Mouse (Mus musculus) forebrain, embryonic 15.5 days (tissue): ENCODE data around the gene Brca1. TPM values are rescaled to one million over a fixed set of nuclear protein-coding genes. Genes with fewer than 3 reads are reported as not detected.
"Not testable (repeated sequence)": the region's sequence is repeated elsewhere in the genome, so short reads cannot be mapped to it uniquely, and the experiment has no call there.

Experiments
- ATAC-seq: fragments of 200-750 bp; cut with Nextera tagmentation; replicated peaks from 2 replicates; pipeline ENCODE4 v1.8.0; 2017; ENCODE audit warnings: mild to moderate bottlenecking, moderate TSS enrichment, moderate library complexity
- H3K27ac ChIP-seq: fragments of 300-500 bp; sonication (generic); replicated peaks from 2 replicates; pipeline ENCODE4 v1.5.1; 2015; ENCODE audit warnings: mild to moderate bottlenecking, inconsistent platforms
- H3K27me3 ChIP-seq: fragments of 300-500 bp; sonication (generic); 2 replicates; pipeline ENCODE4 v1.6.1; 2015; ENCODE audit warnings: inconsistent platforms
- H3K36me3 ChIP-seq: fragments of 300-500 bp; sonication (generic); 2 replicates; pipeline ENCODE4 v1.6.1; 2015; ENCODE audit warnings: mild to moderate bottlenecking, inconsistent platforms
- H3K4me1 ChIP-seq: fragments of 300-500 bp; sonication (generic); 2 replicates; pipeline ENCODE4 v1.6.1; 2015; ENCODE audit warnings: inconsistent platforms
- H3K4me2 ChIP-seq: fragments of 300-500 bp; sonication (generic); replicated peaks from 2 replicates; pipeline ENCODE4 v1.6.1; 2015; ENCODE audit warnings: mild to moderate bottlenecking, inconsistent platforms
- H3K4me3 ChIP-seq: fragments of 300-500 bp; sonication (generic); 2 replicates; pipeline ENCODE4 v1.5.1; 2015; ENCODE audit warnings: mild to moderate bottlenecking, inconsistent platforms
- H3K9ac ChIP-seq: fragments of 300-500 bp; sonication (generic); replicated peaks from 2 replicates; pipeline ENCODE4 v1.6.1; 2015; ENCODE audit warnings: mild to moderate bottlenecking, inconsistent platforms
- H3K9me3 ChIP-seq: fragments of 300-500 bp; sonication (generic); 2 replicates; pipeline ENCODE4 v1.6.1; 2016; ENCODE audit warnings: inconsistent platforms
- WGBS: fragments of 180-500 bp; shearing (Covaris S2); methylation state at CpG from one replicate; pipeline ENCODE4 v1.1.7; 2015; ENCODE audit warnings: mixed read lengths; 5-methylcytosine and 5-hydroxymethylcytosine counted together
- polyA plus RNA-seq: library from polyadenylated mRNA; unstranded; fragments of >200 nt; fragmentation: Nextera tagmentation; extraction: Ambion mirVana; gene quantifications from 2 replicates; pipeline ENCODE4 v1.2.1, GENCODE M21; 2015

Brca1 gene
- polyA plus RNA-seq, 1 experiment from 2014 or later: 5.6 TPM

DNA sequence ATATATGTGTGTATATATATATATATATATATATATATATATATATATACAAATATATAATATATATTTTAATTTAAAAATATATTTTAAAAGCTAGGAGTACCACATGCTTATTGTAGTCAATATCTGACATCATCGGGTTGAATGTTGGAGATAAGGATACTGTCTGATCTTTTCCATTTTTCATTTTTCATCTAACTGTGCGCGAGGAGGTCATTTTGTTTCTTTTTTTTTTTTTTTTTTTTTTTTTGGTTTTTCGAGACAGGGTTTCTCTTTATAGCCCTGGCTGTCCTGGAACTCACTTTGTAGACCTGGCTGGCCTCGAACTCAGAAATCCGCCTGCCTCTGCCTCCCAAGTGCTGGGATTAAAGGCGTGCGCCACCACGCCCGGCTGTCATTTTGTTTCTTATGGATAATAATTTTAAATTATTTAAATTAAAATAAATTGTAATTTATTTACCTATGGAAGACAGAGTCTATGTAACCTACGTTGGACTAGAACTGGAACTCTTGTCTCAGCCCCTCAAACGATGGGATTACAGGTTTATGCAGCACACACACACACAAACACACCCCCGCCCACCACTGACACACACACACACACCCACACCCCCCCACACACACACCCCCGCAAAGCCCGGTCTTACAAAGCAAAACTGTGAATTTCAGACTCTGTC lies 110.2 kb downstream of the Brca1 start:
- Histone ChIP-seq H3K27ac (peak overlapping the region; percentile 57), H3K4me1 (peaks cover 22% of the 10 kb centered on the region), H3K4me2 (peak overlapping the region; percentile 40), H3K4me3 (peak overlapping the region; percentile 68), H3K36me3 (peaks cover 25% of the 10 kb centered on the region)
- H3K9ac ChIP-seq, H3K27me3 ChIP-seq, H3K9me3 ChIP-seq, ATAC-seq: not testable (repeated sequence)
- WGBS: 39% methylated on average over 14 of the region's 15 CpGs

Other genes with a start within 250 kb of the Brca1 start
- gene Becn1, start 249.7 kb downstream of the Brca1 start, polyA plus RNA-seq: 186 and 200 TPM in 2 replicates
- gene Psme3, start 235.7 kb downstream of the Brca1 start, polyA plus RNA-seq: 129 and 140 TPM in 2 replicates
- 2.1 and 2.2 TPM in 2 replicates for gene Aoc2, start 226.9 kb downstream of the Brca1 start, polyA plus RNA-seq
- 0.05 TPM in 1 of 2 replicates, not detected in the other for gene Aoc3, start 221.3 kb downstream of the Brca1 start, polyA plus RNA-seq
- gene G6pc, start 184.4 kb downstream of the Brca1 start, polyA plus RNA-seq: not detected in 2 replicates
- gene Aarsd1, start 134.3 kb downstream of the Brca1 start, polyA plus RNA-seq: 90.2 and 98.7 TPM in 2 replicates
- gene Gm27029, start 127.2 kb downstream of the Brca1 start, polyA plus RNA-seq: 6.3 and 7.3 TPM in 2 replicates
- 31.7 and 32.2 TPM in 2 replicates for gene Rundc1, start 126.9 kb downstream of the Brca1 start, polyA plus RNA-seq
- gene Ptges3l, start 126.6 kb downstream of the Brca1 start, polyA plus RNA-seq: 1.0 and 1.7 TPM in 2 replicates
- gene Rpl27, start 109.7 kb downstream of the Brca1 start, polyA plus RNA-seq: 267 and 285 TPM in 2 replicates
- gene Ifi35, start 103.5 kb downstream of the Brca1 start, polyA plus RNA-seq: 2.4 and 3.2 TPM in 2 replicates
- 121 and 142 TPM in 2 replicates for gene Rnd2, start 87.0 kb downstream of the Brca1 start, polyA plus RNA-seq
- 77.1 and 79.8 TPM in 2 replicates for gene Vat1, start 85.7 kb downstream of the Brca1 start, polyA plus RNA-seq
- 116 and 130 TPM in 2 replicates for gene Nbr1, start 194 bp upstream of the Brca1 start, polyA plus RNA-seq
- 2.0 and 2.3 TPM in 2 replicates for gene Tmem106a, start 30.3 kb upstream of the Brca1 start, polyA plus RNA-seq
- gene Gm11634, start 47.3 kb upstream of the Brca1 start, polyA plus RNA-seq: not detected in 2 replicates
- gene Rdm1, start 75.2 kb upstream of the Brca1 start, polyA plus RNA-seq: 31.0 and 34.6 TPM in 2 replicates
- 45.8 TPM in 2 replicates for gene Arl4d, start 113.6 kb upstream of the Brca1 start, polyA plus RNA-seq
- 39.3 and 40.0 TPM in 2 replicates for gene Dhx8, start 181.0 kb upstream of the Brca1 start, polyA plus RNA-seq
- 5.7 and 6.1 TPM in 2 replicates for gene Etv4, start 233.4 kb upstream of the Brca1 start, polyA plus RNA-seq